Mouse (Mus musculus): ENCODE data around the gene Ccm2l.
A peak's percentile ranks its signal among the peaks of the same experiment; 100 is the strongest.

Ccm2l gene

DNA sequence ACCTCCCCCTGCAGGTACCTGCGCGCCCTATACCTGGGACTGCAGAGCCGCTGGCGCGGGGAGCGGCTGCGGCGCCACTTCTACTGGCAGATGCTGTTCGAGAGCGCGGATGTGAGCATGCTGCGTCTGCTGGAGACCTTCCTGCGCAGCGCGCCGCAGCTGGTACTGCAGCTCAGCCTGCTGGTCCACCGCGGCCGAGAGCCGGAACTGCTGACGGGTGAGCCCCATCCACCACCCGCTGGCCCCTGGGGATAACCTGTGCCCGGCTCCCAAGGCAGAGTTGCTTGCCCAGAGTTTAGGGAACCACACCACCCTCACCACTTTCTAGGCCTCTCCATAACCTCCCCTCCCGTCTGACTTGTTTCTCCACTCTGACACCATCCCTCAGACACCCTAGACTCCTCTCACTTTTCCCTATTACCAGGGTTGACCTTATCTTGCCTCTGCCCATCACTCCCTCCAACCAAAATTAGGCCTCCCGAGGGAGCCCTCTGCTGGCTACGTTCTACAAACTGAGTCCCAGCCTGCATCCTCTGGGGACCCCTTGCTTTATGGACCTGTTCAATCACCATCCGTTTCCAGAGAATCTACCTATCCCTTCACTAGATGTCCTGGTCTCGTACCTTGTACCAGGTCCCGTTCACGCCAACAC is 12.9 kb upstream of the Ccm2l start:
- DNase-seq (ENCODE audit: low read depth) = no peak

DNA sequence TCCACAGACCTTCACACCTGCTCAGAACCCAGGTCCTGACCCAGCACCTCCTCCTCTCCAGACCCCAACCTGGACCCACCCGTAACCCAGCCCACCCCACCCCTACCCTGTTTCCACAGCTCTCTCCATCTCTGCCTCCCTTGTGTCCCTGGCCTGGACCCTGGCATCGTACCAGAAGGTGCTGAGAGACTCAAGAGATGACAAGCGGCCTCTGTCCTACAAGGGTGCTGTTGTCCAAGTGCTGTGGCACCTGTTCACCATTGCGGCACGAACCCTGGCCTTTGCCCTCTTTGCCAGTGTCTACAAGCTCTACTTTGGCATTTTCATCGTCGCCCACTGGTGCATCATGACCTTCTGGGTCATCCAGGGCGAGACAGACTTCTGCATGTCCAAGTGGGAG is 11.9 kb upstream of the Ccm2l start:
- DNase-seq (ENCODE audit: low read depth) = no peak

DNA sequence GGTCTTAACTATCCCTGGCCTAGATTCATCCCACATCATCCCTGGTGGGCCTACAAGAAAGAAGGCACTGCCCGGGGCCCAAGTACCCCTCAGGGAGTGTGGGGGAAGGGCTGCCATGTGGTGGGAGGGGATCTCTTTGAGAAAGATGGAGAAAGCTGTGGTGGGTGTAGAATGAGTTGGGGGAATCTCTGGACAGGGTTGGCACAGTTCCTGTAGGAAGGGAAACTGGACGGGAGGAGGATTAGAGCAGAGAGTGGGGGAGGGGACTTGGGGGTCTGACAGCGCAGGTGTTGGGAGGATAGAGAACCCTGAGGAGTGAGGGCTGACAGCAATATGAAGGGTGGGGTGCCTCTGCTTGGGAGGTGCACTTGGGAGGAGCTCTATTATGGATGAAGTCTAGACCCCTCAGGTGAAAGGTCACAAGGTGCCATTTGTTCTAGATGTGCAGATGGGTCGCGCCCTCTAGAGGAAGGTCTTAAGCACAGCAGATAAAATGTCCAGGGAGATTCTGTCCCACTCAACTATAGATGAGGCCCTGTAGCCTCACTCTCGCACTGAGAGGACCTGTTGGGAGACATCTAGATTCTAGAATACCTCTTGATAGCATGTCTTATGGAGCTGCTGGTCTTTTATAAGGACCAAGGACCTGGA is 10.4 kb upstream of the Ccm2l start:
- DNase-seq (ENCODE audit: low read depth) = peak; percentile 46

DNA sequence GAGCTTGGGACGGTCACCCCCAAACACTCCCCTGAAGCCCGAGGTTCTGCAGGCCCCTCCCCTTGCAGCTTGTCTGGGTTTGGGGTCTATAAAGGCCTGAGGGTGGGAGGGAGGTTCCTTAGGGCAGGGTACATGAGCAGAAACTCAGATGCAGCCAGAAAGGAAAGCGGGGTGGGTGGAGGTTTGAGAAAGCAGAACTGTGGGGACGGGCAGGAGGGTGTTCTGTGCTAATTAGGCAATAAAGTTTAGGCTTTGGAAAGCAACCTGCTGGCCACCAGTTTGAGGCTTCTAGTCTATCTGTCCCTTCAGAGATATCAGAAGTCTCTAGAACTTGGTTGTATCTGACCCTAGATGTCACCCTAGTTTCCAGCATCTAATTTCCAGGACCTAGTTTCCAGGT is 7.4 kb upstream of the Ccm2l start:
- no peak for DNase-seq (ENCODE audit: low read depth)

DNA sequence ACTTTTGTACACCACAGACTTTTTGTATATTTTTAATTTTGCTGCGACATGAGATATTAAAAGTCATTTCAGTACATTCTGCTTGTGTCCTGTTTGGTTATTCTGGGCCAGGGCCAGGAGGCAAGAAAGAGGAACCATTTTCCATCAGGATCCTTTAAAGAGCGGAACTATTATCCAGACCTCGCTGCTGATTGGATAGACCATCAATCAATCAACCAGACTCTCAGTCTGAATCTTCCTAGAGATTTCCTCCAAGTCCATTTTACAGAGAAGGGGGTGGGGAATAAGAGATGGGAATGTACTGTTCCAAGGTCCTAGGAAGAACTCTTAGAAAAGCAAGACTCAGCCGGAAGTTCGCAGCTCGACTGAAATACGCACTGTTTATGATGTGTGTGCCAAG is 5.5 kb upstream of the Ccm2l start:
- no peak for DNase-seq (ENCODE audit: low read depth)

DNA sequence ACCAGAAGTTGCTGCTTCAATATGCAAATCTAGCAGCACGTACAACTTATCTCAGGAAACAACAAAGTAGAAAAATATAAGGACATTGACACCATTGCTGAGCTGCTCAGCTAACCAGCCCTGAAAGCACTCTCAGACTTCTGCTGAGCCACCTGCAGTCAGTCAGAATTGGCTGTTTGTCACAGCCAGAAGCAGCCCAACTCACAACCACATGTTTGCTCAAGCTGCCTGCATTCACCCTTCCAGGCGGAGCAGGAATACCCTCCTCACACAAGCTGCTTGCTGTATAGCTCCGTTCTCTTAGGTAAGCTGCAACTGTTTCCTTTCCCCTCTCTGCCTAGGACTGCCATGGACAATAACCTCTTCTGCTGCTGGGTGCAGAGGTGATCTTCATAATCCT is 2.4 kb upstream of the Ccm2l start:
- no peak for DNase-seq (ENCODE audit: low read depth)

DNA sequence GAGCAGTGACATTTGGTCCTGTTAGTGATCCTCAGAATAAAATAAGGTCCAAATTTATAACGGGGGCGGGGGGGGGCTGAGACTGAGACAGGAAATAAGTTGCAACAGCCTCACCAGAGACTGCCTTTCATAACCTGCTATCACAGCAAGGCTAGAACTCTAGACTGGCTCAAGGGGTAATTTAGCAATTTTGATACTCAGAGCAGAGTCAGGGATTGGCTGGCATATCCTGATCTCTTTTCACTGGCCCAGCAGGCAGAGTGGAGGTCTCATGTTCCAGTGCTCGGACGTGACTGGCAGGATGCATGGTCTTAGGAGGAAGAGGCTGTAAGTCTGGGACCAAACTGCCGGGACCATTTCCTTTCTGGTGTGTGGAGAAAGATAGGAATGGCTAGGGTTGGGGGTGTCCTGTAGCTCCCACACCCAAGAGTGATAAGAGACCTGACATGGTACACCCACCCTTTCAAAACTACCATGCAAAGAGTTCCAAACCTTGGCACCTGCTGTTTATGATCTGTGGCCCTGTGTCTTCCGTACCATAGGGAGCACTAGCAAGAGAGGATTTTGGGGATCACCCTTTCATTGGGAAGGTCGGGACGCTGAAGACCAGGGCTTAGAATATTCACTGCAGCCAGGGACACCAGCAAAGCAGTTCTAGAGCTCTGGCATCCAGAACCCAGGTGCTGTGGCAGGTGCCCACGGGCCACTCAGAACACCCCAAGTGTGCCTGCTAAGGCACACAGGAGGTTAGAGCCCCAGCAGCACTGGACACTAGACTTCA is 1.4 kb upstream of the Ccm2l start:
- peak; percentile 52 for DNase-seq (ENCODE audit: low read depth)

DNA sequence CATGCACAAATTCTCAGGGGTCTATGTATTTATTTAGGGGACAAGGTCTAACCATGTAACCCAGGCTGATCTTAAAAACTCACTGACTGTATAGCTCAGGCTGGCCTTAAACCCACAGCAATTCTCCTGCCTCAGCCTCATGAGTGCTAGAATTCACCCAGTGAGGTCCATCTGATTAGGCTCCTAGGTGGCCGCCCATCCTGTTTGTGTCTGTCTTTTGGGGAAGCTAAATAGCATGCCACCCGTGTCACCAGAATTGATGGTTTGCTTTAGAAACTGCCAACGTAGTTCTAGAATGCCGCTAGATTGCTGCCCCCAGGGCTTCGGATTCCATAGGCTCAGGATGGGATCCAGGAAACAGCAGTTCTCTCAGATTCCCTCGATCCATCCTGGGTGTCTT is 1.2 kb downstream of the Ccm2l start:
- DNase-seq (ENCODE audit: low read depth) = no peak

DNA sequence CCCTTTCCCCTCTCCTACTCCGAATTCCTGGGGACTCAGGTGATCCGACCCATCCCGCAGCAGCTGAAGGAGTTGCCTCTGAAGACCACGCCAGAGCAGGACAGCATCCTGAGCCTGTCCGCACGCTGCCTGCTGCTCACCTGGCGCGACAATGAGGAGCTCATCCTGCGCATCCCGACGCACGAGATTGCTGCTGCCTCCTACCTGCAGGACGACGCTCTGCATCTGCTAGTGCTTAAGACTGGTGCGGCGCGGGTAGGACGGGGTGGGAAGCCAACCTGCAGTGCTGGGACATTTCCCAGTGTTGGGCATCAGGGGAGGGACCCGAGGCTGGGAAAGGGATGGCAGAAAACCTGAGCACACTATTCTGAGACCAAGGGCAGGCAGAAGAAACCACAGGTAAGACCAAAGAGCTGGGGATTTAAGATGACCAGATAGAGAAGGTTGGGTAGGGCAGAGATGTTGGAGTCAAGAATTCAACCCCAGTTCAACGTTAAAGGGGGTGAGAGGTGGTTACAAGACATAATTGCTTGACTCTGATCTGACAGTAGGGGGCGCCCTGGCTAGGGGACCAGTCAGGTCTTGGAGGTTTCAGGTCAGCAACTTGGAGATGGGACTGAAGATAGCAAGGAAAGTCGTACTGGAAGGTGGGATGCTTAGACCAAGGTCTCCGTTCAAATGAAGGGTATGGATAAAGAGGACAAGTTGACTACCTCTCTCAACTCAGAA is 5.2 kb downstream of the Ccm2l start:
- DNase-seq (ENCODE audit: low read depth) = peak; percentile 33

DNA sequence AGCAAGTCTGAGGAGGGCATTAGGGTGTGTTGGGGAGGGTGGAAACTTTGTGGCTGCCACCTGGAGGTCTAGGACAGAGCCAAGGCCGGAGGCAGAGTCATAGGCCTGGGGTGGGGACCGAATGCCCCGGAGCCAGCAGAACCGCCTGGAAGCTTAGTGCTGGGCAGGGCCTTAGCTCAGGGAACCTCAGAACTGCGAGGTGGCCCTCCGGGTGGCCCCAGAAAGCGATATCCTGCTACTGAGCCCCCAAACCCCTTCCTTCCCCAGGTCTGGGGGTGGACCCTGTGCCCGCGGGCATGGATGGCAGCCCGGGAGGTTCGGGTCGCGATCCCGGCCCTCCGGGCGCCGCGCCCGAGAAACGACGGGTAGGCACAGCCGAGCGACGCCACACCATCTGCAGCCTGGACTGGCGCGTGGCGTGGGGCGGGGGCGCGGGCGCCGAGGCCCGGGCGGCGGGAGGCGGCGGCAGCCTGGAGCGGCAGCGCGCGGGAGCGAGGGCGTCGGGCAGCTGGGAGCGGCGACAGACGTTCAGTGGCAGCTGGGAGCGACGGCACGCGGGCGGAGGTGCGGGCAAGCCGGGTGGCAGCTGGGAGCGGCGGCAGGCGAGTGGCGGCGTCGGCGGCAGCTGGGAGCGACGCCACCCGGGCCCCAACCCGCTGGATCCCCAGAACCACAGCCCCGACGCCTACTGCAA is 5.9 kb downstream of the Ccm2l start:
- DNase-seq (ENCODE audit: low read depth) = no peak

DNA sequence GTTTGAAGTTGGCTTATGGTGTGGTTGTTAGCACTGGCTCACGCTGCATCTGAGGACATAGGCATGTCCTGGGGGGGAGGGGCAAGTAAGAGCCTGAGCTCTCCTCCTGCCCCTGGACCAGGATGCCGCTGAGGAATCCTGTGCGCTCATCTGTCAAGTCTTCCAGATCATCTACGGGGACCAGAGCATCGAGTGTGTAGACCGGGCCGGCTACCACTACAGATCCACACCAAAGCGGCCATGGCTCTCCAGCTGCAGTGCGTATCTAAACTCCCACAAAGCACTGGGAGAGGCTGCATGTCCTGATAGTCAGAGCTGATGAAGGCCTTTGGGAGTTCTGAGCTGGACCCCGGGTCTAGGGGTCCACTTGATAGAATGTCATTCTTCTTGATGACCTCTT is 8.9 kb downstream of the Ccm2l start:
- DNase-seq (ENCODE audit: low read depth) = no peak

DNA sequence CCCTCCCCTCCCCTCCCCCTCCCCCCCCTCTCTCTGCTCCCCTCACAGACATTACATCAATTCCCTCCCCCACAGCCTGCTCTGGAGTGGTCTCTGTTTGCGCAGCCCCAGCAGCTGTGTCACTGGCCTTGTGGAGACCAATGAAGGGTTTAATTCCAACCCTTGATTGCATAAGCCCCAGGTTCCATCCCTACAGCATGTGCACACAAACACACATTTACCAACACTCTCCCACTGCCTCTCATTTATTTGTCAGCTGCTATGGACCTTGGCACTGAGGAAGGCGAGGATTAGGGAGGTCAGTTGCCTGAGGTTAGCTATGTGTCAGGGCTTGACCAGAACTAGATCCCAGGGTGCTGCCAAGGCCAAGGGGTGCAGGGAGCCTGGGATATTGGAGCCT is 10.2 kb downstream of the Ccm2l start:
- DNase-seq (ENCODE audit: low read depth) = peak; percentile 51

DNA sequence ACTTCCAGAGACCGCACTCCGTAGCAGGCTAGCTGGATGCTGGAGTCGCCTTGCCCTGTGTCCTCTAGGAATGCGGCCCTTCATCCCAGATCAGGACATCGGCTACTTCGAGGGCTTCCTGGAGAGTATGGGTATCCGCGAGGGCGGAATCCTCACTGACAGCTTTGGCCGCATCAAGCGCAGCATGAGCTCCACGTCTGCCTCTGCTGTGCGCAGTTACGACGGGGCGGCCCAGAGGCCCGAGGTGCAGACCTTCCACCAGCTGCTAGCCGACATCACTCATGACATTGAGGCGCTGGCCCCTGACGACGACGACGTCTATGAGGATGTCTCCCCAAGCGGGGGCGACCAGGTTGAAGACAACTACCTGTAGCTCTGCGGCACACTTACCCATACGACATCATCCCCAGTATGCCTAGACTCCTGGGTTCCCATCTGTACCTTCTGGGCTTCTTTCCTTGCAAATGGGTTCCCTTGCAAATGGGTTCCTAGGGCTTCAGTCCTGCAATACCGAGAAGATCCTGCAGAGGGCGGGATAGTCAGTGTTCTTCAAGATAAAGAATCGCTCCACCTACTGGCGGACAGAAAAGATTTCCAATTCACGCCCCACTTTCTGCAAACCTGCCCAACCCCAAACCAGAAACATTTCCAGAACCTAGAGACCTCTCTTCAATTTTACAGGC is 15.2 kb downstream of the Ccm2l start:
- DNase-seq (ENCODE audit: low read depth) = peak; percentile 94

DNA sequence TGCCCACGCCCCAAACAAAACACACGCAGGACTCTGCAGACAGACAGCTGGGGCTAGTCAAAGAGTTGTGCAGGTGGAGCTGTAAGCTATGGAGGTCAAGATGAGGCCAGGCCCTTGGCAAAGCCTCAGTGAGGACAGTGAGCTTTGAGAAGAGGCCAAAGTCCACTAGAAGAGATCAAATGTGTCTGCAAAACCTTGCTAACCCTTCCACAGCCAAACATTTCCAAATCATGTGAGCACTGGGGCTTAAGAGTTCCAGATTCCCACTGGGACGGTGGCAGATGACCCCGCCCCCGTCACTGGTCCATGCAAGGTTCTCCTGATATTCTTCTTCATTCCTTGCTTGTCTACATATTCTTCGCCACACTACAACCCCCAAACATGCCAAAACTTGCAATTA is 16.1 kb downstream of the Ccm2l start:
- no peak for DNase-seq (ENCODE audit: low read depth)

DNA sequence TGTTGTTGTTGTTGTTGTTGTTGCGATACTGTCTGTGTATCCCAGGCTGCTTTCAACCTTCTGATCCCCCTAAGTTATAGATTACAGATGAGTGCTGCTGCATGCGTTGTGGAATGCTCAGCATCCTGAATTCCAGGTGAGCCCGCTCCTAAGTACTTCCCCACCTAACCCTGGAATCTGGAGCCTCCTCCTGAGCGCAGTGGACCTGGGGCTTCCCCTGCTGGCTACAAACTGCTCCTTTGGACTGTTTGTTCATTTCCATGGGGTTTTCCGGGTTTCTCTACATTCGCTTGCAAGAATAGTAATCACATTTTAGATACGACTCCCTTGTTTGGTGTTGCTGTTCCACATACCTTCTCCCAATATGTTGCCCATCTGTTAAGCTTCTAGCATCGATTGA is 17.5 kb downstream of the Ccm2l start:
- DNase-seq (ENCODE audit: low read depth) = no peak

DNA sequence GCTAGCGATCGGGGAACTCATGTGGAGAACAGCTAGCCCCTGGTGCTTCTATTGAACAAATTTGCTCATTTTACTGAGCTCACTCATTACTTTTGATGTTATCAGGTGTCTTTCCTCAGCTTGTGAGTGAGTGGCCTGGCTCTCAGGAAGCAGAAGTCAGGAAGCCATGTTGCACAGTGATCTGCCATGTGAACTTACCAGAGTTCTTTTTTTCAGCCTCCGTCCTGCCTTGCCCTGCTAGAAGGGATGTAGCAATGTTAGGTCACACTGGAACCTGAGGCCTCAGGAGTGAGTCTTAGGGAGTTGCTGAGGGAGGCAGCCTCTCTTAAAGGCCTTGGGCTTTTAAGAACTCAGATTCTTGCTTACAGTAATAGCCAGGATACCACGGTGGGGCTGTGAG is 18.1 kb downstream of the Ccm2l start:
- DNase-seq (ENCODE audit: low read depth) = peak; percentile 74

DNA sequence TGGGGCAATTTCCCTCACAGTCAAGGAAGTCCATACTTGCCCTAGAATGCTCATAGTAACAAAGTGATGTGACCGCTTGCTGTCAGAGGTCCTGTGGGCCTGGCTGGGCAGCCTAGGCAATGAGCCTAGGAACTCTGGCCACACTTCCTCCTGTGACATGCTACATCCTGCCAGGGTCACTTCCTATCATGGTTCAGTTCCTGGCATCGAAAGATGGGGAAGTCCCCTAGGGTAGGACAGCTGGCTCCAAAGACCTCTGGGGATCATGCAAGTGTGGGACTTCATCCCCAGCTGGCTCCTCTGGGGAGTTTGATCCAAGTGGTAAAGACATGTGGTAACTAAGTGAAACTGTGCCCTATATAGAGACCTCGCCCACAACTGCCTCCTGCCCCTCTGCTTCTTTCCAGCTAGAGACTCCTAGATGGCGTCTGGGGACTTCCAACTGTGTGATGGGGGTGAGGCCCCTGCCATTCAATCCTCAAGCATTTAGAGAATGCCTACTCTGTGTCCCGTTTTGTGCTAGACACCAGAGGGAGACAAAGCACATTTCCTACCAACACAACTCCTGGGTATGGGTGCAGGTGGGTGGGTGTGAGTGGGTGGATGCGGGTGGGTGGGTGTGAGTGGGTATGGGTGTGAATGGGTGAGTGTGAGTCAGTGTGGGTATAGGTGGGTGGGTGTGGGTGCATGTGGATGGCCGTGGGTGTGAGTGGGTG is 18.7 kb downstream of the Ccm2l start:
- DNase-seq (ENCODE audit: low read depth) = peak; percentile 76

DNA sequence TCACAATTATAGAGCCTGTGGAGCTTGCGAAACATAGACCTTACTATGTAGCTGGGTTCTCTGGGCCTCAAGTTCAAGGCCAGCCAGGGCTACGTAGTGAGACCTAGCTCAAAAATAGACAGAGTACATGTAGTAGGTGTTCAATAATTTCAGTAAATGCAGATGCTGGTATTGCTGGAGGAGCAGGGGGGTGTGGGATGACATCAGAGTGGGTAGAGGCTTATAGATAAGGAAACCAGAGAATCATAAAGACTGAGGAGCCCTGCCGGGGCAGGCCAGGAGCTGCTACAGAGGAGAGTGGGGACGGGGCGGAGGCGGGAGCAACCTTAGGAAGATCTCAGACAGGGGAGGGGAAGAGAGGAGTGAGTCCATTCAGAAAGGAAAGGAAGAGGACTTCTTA is 19.8 kb downstream of the Ccm2l start:
- DNase-seq (ENCODE audit: low read depth) = no peak

DNA sequence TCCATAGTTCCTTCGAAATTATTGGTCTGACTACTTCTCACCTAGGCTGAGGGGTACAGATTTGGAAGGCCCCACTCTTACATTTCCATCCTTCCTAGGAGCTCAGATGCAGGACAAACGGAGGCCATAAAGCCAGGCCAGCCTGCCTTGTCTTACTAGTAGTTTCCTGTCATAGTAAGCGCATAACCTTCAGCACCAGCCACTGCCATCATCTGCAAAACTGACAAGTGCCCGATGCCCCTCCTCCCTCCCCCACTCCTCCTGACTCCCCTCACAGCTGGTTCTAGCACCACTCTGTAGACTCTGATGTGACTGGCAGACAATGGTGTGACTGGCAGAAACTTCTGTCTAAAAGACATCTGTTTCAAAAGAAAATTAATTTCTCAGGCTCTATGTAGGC is 20.4 kb downstream of the Ccm2l start:
- DNase-seq (ENCODE audit: low read depth) = no peak

DNA sequence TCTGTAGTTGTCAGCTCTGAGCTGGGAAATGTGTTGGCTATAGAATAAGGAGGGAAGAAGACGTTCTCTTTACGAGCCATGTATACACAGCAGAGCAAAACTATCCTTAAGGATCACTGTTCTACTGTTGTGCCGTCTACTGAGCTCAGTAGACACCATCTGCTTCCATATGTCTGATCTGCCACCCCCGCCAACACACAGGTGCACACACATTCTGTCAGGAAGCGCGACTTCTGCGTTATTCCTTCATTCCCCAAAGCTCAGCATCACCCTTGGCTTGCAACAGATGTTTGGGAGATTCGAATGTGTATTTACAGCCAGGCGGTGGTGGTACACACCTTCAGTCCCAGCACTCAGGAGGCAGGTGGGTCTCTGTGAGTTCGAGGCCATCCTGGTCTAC is 21.3 kb downstream of the Ccm2l start:
- DNase-seq (ENCODE audit: low read depth) = no peak

DNA sequence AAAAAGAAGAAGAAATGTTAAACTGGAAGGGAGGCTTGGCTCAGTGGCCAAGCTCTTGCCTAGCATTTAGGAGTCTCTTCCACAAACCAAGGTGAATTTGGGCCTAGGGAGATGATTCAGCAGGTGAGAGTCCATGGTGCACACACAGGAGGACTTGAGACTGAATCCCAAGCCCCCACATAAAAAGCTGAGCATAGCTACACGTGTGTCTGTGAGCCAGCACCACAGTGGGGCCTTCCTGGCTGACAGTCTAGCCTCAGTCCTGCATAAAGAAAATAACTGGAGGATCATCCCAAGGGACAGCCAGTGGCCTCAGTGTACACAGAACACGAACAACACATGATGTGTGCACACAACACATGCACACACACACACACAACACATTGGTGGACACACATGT is 23.6 kb downstream of the Ccm2l start:
- no peak for DNase-seq (ENCODE audit: low read depth)

All from 416B (cell line).